ENCODE assay signal across 8 mouse cellular contexts in the genomic region with DNA sequence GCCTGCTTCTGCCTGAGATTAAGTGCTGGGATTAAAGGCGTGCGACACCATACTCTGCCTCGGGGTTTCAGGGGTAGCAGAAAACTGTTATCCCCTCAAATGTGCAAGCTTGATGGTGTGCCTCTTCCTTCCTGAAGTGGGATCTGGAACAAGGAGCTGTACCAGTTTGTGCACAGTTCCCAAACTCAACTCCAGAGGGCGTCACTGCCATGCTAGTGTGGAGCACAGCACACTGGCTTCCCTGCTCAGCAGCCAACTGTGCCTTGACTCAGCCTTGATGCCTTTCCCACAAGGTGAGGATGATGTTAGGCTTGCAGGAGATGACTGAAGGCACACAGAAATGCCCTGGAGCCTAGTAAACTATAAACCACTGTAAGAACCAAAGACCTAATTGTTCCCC. TPM values are rescaled to one million over a fixed set of nuclear protein-coding genes. Genes with fewer than 3 reads are reported as not detected.
DNase-seq lines count a peak whose midpoint lies in the region; ATAC-seq and TF ChIP-seq lines count a peak whose summit lies in the region.

No protein-coding gene starts in this region.

- H3K4me1 ChIP-seq in liver, adult 2 months (ENCODE audit: control insufficient read depth, insufficient read depth, low read length): no peaks in the 10 kb centered on the region
- no peaks in the 10 kb centered on the region for H3K4me1 ChIP-seq in liver, embryonic 12.5 days
- H3K4me1 ChIP-seq in kidney, embryonic 15.5 days: no peaks in the 10 kb centered on the region
- H3K4me1 ChIP-seq in midbrain, embryonic 11.5 days (ENCODE audit: control insufficient read depth, insufficient read depth, low read length): no peaks in the 10 kb centered on the region

- no peak for TF ChIP-seq POLR2A in liver, adult 2 months (IDR thresholded peaks at IDR 0.05; ENCODE audit: extremely low read depth, insufficient read depth, low read length)

- 72% methylated on average over 4 of the region's 4 CpGs for WGBS in liver, adult 2 months
- 38% methylated on average over 4 of the region's 4 CpGs for WGBS in liver, embryonic 12.5 days (ENCODE audit: insufficient replicate concordance)
- WGBS in kidney, embryonic 15.5 days: 69% methylated on average over 4 of the region's 4 CpGs
- WGBS in midbrain, embryonic 11.5 days: 66% methylated on average over 4 of the region's 4 CpGs

- ATAC-seq in liver, embryonic 12.5 days: no peak
- peak; percentile 40 to 43; a peak in 2 of 4 replicates for ATAC-seq in hematopoietic stem cell, adult 5-6 weeks (replicated peaks in 1 of 2; ENCODE audit: insufficient read depth in 1 of 2, low FRiP score in 2 of 2, low TSS enrichment in 1 of 2, low read depth in 1 of 2, poor library complexity in 2 of 2, severe bottlenecking in 2 of 2)
- no peak for ATAC-seq in kidney, embryonic 15.5 days (replicated peaks; ENCODE audit: low FRiP score)
- ATAC-seq in midbrain, embryonic 11.5 days (ENCODE audit: low FRiP score): no peak

- no peak overlapping the region for H3K27ac ChIP-seq in liver, adult 2 months (replicated peaks; ENCODE audit: insufficient read depth, low read depth, low read length)
- no peak overlapping the region for H3K27ac ChIP-seq in liver, embryonic 12.5 days
- no peak overlapping the region for H3K27ac ChIP-seq in kidney, embryonic 15.5 days
- no peak overlapping the region for H3K27ac ChIP-seq in midbrain, embryonic 11.5 days (ENCODE audit: low read depth, low read length)

- peak; percentile 44 for TF ChIP-seq CTCF in liver, adult 2 months (IDR thresholded peaks at IDR 0.05; ENCODE audit: low read depth, low read length)

- H3K79me2 ChIP-seq in liver, adult 2 months (ENCODE audit: control insufficient read depth, insufficient read depth, low read length): no peaks in the 10 kb centered on the region

- DNase-seq in adrenal gland, postnatal 10 days: peak; percentile 36
- DNase-seq in adrenal gland, postnatal 4 days (ENCODE audit: low spot score in 2 of 2): no peak
- peak; percentile 5 for DNase-seq in liver, adult 2 months (ENCODE audit: extremely low read depth, low read depth, low spot score)
- peak; percentile 31 to 65 for DNase-seq in right cerebral cortex, postnatal 36 days (ENCODE audit: low spot score in 2 of 2)
- DNase-seq in midbrain, embryonic 11.5 days (ENCODE audit: low spot score, missing footprints): no peak

- no peaks in the 10 kb centered on the region for H3K36me3 ChIP-seq in liver, adult 2 months (ENCODE audit: control insufficient read depth, insufficient read depth, low read length)
- H3K36me3 ChIP-seq in liver, embryonic 12.5 days: no peaks in the 10 kb centered on the region
- no peaks in the 10 kb centered on the region for H3K36me3 ChIP-seq in kidney, embryonic 15.5 days
- H3K36me3 ChIP-seq in midbrain, embryonic 11.5 days (ENCODE audit: control insufficient read depth, insufficient read depth, low read length): no peaks in the 10 kb centered on the region

- H3K9ac ChIP-seq in liver, adult 2 months (ENCODE audit: low read depth, low read length): no peak overlapping the region
- H3K9ac ChIP-seq in liver, embryonic 12.5 days: no peak overlapping the region
- H3K9ac ChIP-seq in kidney, embryonic 15.5 days: no peak overlapping the region
- H3K9ac ChIP-seq in midbrain, embryonic 11.5 days (ENCODE audit: low read length): no peak overlapping the region

- no peak overlapping the region for H3K4me2 ChIP-seq in liver, embryonic 12.5 days
- no peak overlapping the region for H3K4me2 ChIP-seq in kidney, embryonic 15.5 days
- H3K4me2 ChIP-seq in midbrain, embryonic 11.5 days: no peak overlapping the region

- H3K27me3 ChIP-seq in liver, adult 2 months (ENCODE audit: control insufficient read depth, insufficient read depth, low read length): no peaks in the 10 kb centered on the region
- no peaks in the 10 kb centered on the region for H3K27me3 ChIP-seq in liver, embryonic 12.5 days (replicated peaks)
- no peaks in the 10 kb centered on the region for H3K27me3 ChIP-seq in kidney, embryonic 15.5 days
- no peaks in the 10 kb centered on the region for H3K27me3 ChIP-seq in midbrain, embryonic 11.5 days (ENCODE audit: control insufficient read depth, insufficient read depth, low read length)

- H3K9me3 ChIP-seq in liver, embryonic 12.5 days (replicated peaks): no peaks in the 10 kb centered on the region
- H3K9me3 ChIP-seq in kidney, embryonic 15.5 days (replicated peaks): no peaks in the 10 kb centered on the region
- H3K9me3 ChIP-seq in midbrain, embryonic 11.5 days (ENCODE audit: control insufficient read depth, low read length): no peaks in the 10 kb centered on the region

- no peak overlapping the region for H3K4me3 ChIP-seq in liver, adult 2 months (ENCODE audit: insufficient read depth, low read depth, low read length)
- H3K4me3 ChIP-seq in liver, embryonic 12.5 days: no peak overlapping the region
- H3K4me3 ChIP-seq in kidney, embryonic 15.5 days (replicated peaks): no peak overlapping the region
- H3K4me3 ChIP-seq in midbrain, embryonic 11.5 days (ENCODE audit: low read depth, low read length): no peak overlapping the region

RNA-seq across cellular contexts. Expression of a gene that starts 1.9 kb away (rescaled TPM):
- total RNA-seq in adrenal gland, postnatal 10 days (2021): under 1 TPM; 0.51 to 0.73 TPM
- total RNA-seq in adrenal gland, postnatal 4 days (2021): 1 to 10 TPM in 1 of 2 experiments, under 1 TPM in 1; 0.81 to 1.2 TPM
- total RNA-seq in liver, adult 2 months (2014; rRNA removed): not detected in 2 replicates
- not detected in 2 replicates for polyA plus RNA-seq in liver, adult 2 months (2012; rRNA removed)
- 0.01 TPM in 1 of 2 replicates, not detected in the other for polyA plus RNA-seq in liver, embryonic 12.5 days (2016; fragmentation: Nextera tagmentation; extraction: Ambion mirVana)
- 24.4 and 33.3 TPM in 2 replicates for total RNA-seq in hematopoietic stem cell, adult 5-6 weeks (2017)
- 0.01 and 0.04 TPM in 2 replicates for polyA plus RNA-seq in kidney, embryonic 15.5 days (2015; fragmentation: Nextera tagmentation; extraction: Ambion mirVana)
- 0.03 and 0.07 TPM in 2 replicates for polyA plus RNA-seq in midbrain, embryonic 11.5 days (2014; fragmentation: Nextera tagmentation; extraction: Ambion mirVana)

Comparison
In these comparisons a context has a peak if more than half of its experiments do, and no peak if none do; other contexts are left out.
1. DNase-seq: peak in adrenal gland, postnatal 10 days (single experiment), liver, adult 2 months (single experiment) and right cerebral cortex, postnatal 36 days (2 of 2); none in adrenal gland, postnatal 4 days (0 of 2) and midbrain, embryonic 11.5 days (single experiment).
2. ATAC-seq: peak in hematopoietic stem cell, adult 5-6 weeks (2 of 2); none in liver, embryonic 12.5 days (single experiment), kidney, embryonic 15.5 days (single experiment) and midbrain, embryonic 11.5 days (single experiment).
3. RNA of a gene that starts 1.9 kb away (total RNA-seq): 24.4 to 33.3 TPM in hematopoietic stem cell, adult 5-6 weeks; 0.81 to 1.2 TPM in adrenal gland, postnatal 4 days, 0.51 to 0.73 TPM in adrenal gland, postnatal 10 days and not detected in liver, adult 2 months; every median in the first group is over 10 times any median in the second.